Mouse (Mus musculus): ENCODE measurements around the gene Tbxas1.

The Tbxas1 gene

GRCm38 (mm10) chr6:39117584-39118455 is 242.6 kb downstream of the Tbxas1 start, which contains the start of gene Parp12:
Gene Parp12 (minus strand): TSS chr6:39118349.
- DNase-seq (ENCODE audit: low spot score in 2 of 2), result peak; percentile 70 to 80

GRCm38 (mm10) chr6:39118456-39118881 is 243.3 kb downstream of the Tbxas1 start:
- DNase-seq (ENCODE audit: low spot score in 2 of 2), result peak in 1 of 2 experiments; percentile 46

- DNase-seq (ENCODE audit: low spot score in 2 of 2), result no peak
Measured at GRCm38 (mm10) chr6:39120685-39121084, 245.5 kb downstream of the Tbxas1 start.

GRCm38 (mm10) chr6:39124719-39125118 is 249.5 kb downstream of the Tbxas1 start:
- DNase-seq (ENCODE audit: low spot score in 2 of 2), result no peak

GRCm38 (mm10) chr6:39131480-39131879 is 256.3 kb downstream of the Tbxas1 start:
- DNase-seq (ENCODE audit: low spot score in 2 of 2), result no peak

- DNase-seq (ENCODE audit: low spot score in 2 of 2), result no peak
Measured at GRCm38 (mm10) chr6:39132556-39132955, 257.4 kb downstream of the Tbxas1 start.

Measured in spleen, postnatal 10 days (tissue).